Mouse (Mus musculus) spleen, adult 12 weeks (tissue): Measurements from ENCODE around the gene Gm38394.
"Not testable (repeated sequence)": the region's sequence is repeated elsewhere in the genome, so short reads cannot be mapped to it uniquely, and the experiment has no call there.

Experiments
- DNase-seq: peaks from one replicate; pipeline ENCODE4 v3.0.0; 2022; ENCODE audit warnings: low spot score

Gene Gm38394

GRCm38 (mm10) chr1:133661203-133661933 is at the start of gene Gm38394:
Gene Gm38394, minus strand, starts transcription at chr1:133661318.
- DNase-seq = peak; percentile 82

GRCm38 (mm10) chr1:133710895-133711294 is 49.8 kb upstream of the Gm38394 start:
- DNase-seq = no peak

- DNase-seq = no peak
Observed at GRCm38 (mm10) chr1:133709292-133709691, 48.2 kb upstream of the Gm38394 start.

GRCm38 (mm10) chr1:133701824-133702223 is 40.7 kb upstream of the Gm38394 start:
- not testable (repeated sequence) for DNase-seq

- DNase-seq = no peak
Observed at GRCm38 (mm10) chr1:133697935-133698620, 37.0 kb upstream of the Gm38394 start.

- DNase-seq = no peak
Observed at GRCm38 (mm10) chr1:133695901-133696300, 34.8 kb upstream of the Gm38394 start.

GRCm38 (mm10) chr1:133694876-133695275 is 33.8 kb upstream of the Gm38394 start:
- DNase-seq = peak; percentile 21

GRCm38 (mm10) chr1:133694301-133694700 is 33.2 kb upstream of the Gm38394 start:
- DNase-seq = no peak

- no peak for DNase-seq
Observed at GRCm38 (mm10) chr1:133693536-133694114, 32.5 kb upstream of the Gm38394 start.

- DNase-seq = no peak
Observed at GRCm38 (mm10) chr1:133692195-133692594, 31.1 kb upstream of the Gm38394 start.

- DNase-seq = no peak
Observed at GRCm38 (mm10) chr1:133691046-133691445, 29.9 kb upstream of the Gm38394 start.

GRCm38 (mm10) chr1:133689897-133690296 is 28.8 kb upstream of the Gm38394 start, which contains the start of gene Lax1:
Gene Lax1, minus strand, starts transcription at chr1:133690108.
- DNase-seq = peak; percentile 46

GRCm38 (mm10) chr1:133688301-133688700 is 27.2 kb upstream of the Gm38394 start:
- no peak for DNase-seq

- DNase-seq = no peak
Observed at GRCm38 (mm10) chr1:133685749-133686519, 24.8 kb upstream of the Gm38394 start.

GRCm38 (mm10) chr1:133671801-133672200 is 10.7 kb upstream of the Gm38394 start:
- no peak for DNase-seq

GRCm38 (mm10) chr1:133671266-133671665 is 10.1 kb upstream of the Gm38394 start:
- DNase-seq = no peak

- no peak for DNase-seq
Observed at GRCm38 (mm10) chr1:133670776-133671175, 9.7 kb upstream of the Gm38394 start.

- no peak for DNase-seq
Observed at GRCm38 (mm10) chr1:133670190-133670589, 9.1 kb upstream of the Gm38394 start.

- no peak for DNase-seq
Observed at GRCm38 (mm10) chr1:133668618-133669017, 7.5 kb upstream of the Gm38394 start.

GRCm38 (mm10) chr1:133667721-133668120 is 6.6 kb upstream of the Gm38394 start:
- no peak for DNase-seq

- DNase-seq = not testable (repeated sequence)
Observed at GRCm38 (mm10) chr1:133665713-133666112, 4.6 kb upstream of the Gm38394 start.
